Mouse (Mus musculus): ENCODE measurements at regions not wholly inside any gene's neighbourhood (a gene's known extent, or its start where the extent isn't known, plus 50 kb on each side); places are given as distances from the start of the nearest gene placed in this dataset.
"Not testable (repeated sequence)": the region's sequence is repeated elsewhere in the genome, so short reads cannot be mapped to it uniquely, and the experiment has no call there.

DNA sequence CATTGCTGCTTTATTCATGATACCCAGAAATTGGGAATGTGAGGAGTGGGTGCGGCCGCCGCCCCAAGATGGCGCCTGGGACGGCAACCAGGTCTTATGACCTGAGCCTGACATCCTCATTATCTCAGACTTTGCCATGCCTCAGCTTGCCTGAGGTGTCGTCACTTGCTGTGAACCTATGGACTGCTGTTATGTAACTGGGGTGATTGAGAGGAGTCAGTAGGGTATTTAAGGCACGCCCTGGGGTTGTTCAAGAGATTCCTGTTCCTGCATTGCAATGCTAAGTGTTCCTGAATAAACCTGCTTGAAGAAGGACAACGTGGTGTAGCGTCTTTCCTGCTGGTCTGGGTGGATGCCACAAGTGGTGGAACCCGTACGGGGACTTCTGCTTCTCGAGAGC is 211.4 kb upstream of the Pou3f2 start:
- DNase-seq (ENCODE audit: low read depth, low spot score): peak; percentile 67

- DNase-seq (ENCODE audit: low read depth, low spot score): peak; percentile 72
These were observed 179.7 kb upstream of the Pou3f2 start for GRCm38 (mm10) chr4:22667733-22668381.

GRCm38 (mm10) chr4:22645616-22646015 is 157.4 kb upstream of the Pou3f2 start:
- peak; percentile 29 for DNase-seq (ENCODE audit: low read depth, low spot score)

- DNase-seq (ENCODE audit: low read depth, low spot score): no peak
These were observed 120.8 kb upstream of the Pou3f2 start for GRCm38 (mm10) chr4:22608922-22609321.

DNA sequence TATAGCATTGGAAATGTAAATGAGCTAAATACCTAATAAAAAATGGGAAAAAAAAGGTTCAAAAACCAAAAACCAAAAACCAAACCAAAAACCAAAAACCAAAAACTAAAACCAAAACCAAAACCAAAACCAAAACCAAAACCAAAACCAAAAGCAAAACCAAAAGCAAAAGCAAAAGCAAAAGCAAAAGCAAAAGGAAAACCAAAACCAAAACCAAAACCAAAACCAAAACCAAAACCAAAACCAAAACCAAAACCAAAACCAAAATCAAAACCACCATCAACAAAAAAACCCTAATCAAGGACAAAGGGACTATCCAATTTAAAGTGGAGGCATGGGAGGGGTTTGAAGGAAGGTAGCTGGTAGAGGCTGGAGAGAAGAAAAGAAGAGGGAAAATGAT is 114.0 kb upstream of the Pou3f2 start:
- not testable (repeated sequence) for DNase-seq (ENCODE audit: low read depth, low spot score)

- no peak for DNase-seq (ENCODE audit: low read depth, low spot score)
These were observed 99.0 kb upstream of the Pou3f2 start for GRCm38 (mm10) chr4:22587162-22587561.

- DNase-seq (ENCODE audit: low read depth, low spot score): no peak
These were observed 77.8 kb upstream of the Pou3f2 start for GRCm38 (mm10) chr4:22565959-22566358.

- DNase-seq (ENCODE audit: low read depth, low spot score): no peak
These were observed 76.4 kb upstream of the Pou3f2 start for GRCm38 (mm10) chr4:22564532-22564931.

Data from ES-CJ7 (cell line).